Mouse (Mus musculus) stomach, embryonic 15.5 days (tissue): ENCODE data around the gene Otub1. TPM values are rescaled to one million over a fixed set of nuclear protein-coding genes. Genes with fewer than 3 reads are reported as not detected.

Experiments used
- ATAC-seq: fragments of 200-750 bp; cut with Nextera tagmentation; 2 replicates; pipeline ENCODE4 v1.8.0; 2017; ENCODE audit warnings: low read depth, moderate number of reproducible peaks, moderate TSS enrichment; ENCODE audit not compliant: insufficient read depth, low FRiP score
- H3K27ac ChIP-seq: fragments of 300-500 bp; sonication (generic); 2 replicates; pipeline ENCODE4 v1.5.1; 2015; ENCODE audit warnings: mild to moderate bottlenecking, inconsistent platforms
- H3K27me3 ChIP-seq: fragments of 300-500 bp; sonication (generic); replicated peaks from 2 replicates; pipeline ENCODE4 v1.6.1; 2015; ENCODE audit warnings: inconsistent platforms
- H3K36me3 ChIP-seq: fragments of 300-500 bp; sonication (generic); 2 replicates; pipeline ENCODE4 v1.6.1; 2015; ENCODE audit warnings: inconsistent platforms
- H3K4me1 ChIP-seq: fragments of 300-500 bp; sonication (generic); 2 replicates; pipeline ENCODE4 v1.6.1; 2015; ENCODE audit warnings: inconsistent platforms
- H3K4me2 ChIP-seq: fragments of 300-500 bp; sonication (generic); 2 replicates; pipeline ENCODE4 v1.6.1; 2015; ENCODE audit warnings: mild to moderate bottlenecking, inconsistent platforms
- H3K4me3 ChIP-seq: fragments of 300-500 bp; sonication (generic); replicated peaks from 2 replicates; pipeline ENCODE4 v1.5.1; 2015; ENCODE audit warnings: inconsistent platforms
- H3K9ac ChIP-seq: fragments of 300-500 bp; sonication (generic); 2 replicates; pipeline ENCODE4 v1.6.1; 2015; ENCODE audit warnings: inconsistent platforms
- H3K9me3 ChIP-seq: fragments of 300-500 bp; sonication (generic); 2 replicates; pipeline ENCODE4 v1.6.1; 2016; ENCODE audit warnings: inconsistent platforms
- WGBS: fragments of 180-500 bp; shearing (Covaris S2); methylation state at CpG from one replicate; pipeline ENCODE4 v1.1.7; 2015; 5-methylcytosine and 5-hydroxymethylcytosine counted together
- polyA plus RNA-seq: library from polyadenylated mRNA; unstranded; fragments of >200 nt; fragmentation: Nextera tagmentation; extraction: Ambion mirVana; gene quantifications from 2 replicates; pipeline ENCODE4 v1.2.1, GENCODE M21; 2015

Gene Otub1
- polyA plus RNA-seq, 1 experiment from 2014 or later = 163 TPM

GRCm38 (mm10) chr19:7166767-7167166 is 39.3 kb downstream of the Otub1 start:
- no peaks in the 10 kb centered on the region for H3K9me3 ChIP-seq
- peaks cover 33% of the 10 kb centered on the region for H3K27me3 ChIP-seq
- no peak overlapping the region for H3K27ac ChIP-seq
- WGBS = 23% methylated on average over 6 of the region's 6 CpGs
- no peaks in the 10 kb centered on the region for H3K36me3 ChIP-seq
- ATAC-seq = no peak
- no peak overlapping the region for H3K4me3 ChIP-seq
- H3K9ac ChIP-seq = no peak overlapping the region
- H3K4me1 ChIP-seq = peaks cover 28% of the 10 kb centered on the region
- H3K4me2 ChIP-seq = no peak overlapping the region

- Histone ChIP-seq H3K4me2 (peak overlapping the region; percentile 100), H3K4me1 (peaks cover 23% of the 10 kb centered on the region), H3K27ac (no peak overlapping the region), H3K27me3 (peaks cover 33% of the 10 kb centered on the region), H3K4me3 (peak overlapping the region; percentile 66), H3K9me3 (no peaks in the 10 kb centered on the region), H3K36me3 (no peaks in the 10 kb centered on the region), H3K9ac (no peak overlapping the region)
- no peak for ATAC-seq
- 1% methylated on average over 14 of the region's 15 CpGs for WGBS
Observed at GRCm38 (mm10) chr19:7166200-7166711, 39.9 kb downstream of the Otub1 start.

GRCm38 (mm10) chr19:7165509-7166199 is 40.5 kb downstream of the Otub1 start:
- Histone ChIP-seq H3K4me3 (peak overlapping the region; percentile 66), H3K27me3 (peaks cover 33% of the 10 kb centered on the region), H3K27ac (no peak overlapping the region), H3K9me3 (no peaks in the 10 kb centered on the region), H3K4me2 (peak overlapping the region; percentile 100), H3K9ac (peak overlapping the region; percentile 58), H3K4me1 (peaks cover 21% of the 10 kb centered on the region), H3K36me3 (no peaks in the 10 kb centered on the region)
- 1% methylated on average over 64 of the region's 105 CpGs for WGBS
- ATAC-seq = no peak

- Histone ChIP-seq H3K9ac (peak overlapping the region; percentile 58), H3K9me3 (no peaks in the 10 kb centered on the region), H3K36me3 (no peaks in the 10 kb centered on the region), H3K27ac (no peak overlapping the region), H3K27me3 (peaks cover 33% of the 10 kb centered on the region), H3K4me1 (peaks cover 28% of the 10 kb centered on the region), H3K4me3 (peak overlapping the region; percentile 66), H3K4me2 (peak overlapping the region; percentile 100)
- 0 out of 2 replicates have a peak, but pooled peaks have one; percentile 8 for ATAC-seq
- 1% methylated on average over 35 of the region's 35 CpGs for WGBS
Observed at GRCm38 (mm10) chr19:7164820-7165323, 41.2 kb downstream of the Otub1 start.

- Histone ChIP-seq H3K27me3 (peaks cover 33% of the 10 kb centered on the region), H3K4me1 (peaks cover 31% of the 10 kb centered on the region), H3K36me3 (no peaks in the 10 kb centered on the region), H3K9ac (no peak overlapping the region; the same call in 1 of the 2 replicates), H3K4me2 (peak overlapping the region; percentile 100), H3K27ac (no peak overlapping the region), H3K9me3 (no peaks in the 10 kb centered on the region), H3K4me3 (peak overlapping the region; percentile 66)
- no peak for ATAC-seq
- 14% methylated on average over 6 of the region's 6 CpGs for WGBS
Observed at GRCm38 (mm10) chr19:7164238-7164637, 41.9 kb downstream of the Otub1 start.

GRCm38 (mm10) chr19:7161064-7161463 is 45.1 kb downstream of the Otub1 start:
- 80% methylated on average over 3 of the region's 3 CpGs for WGBS
- Histone ChIP-seq H3K4me2 (no peak overlapping the region), H3K27me3 (peaks cover 19% of the 10 kb centered on the region; the same call in 1 of the 2 replicates), H3K9ac (no peak overlapping the region), H3K9me3 (no peaks in the 10 kb centered on the region), H3K4me1 (peaks cover 41% of the 10 kb centered on the region), H3K4me3 (no peak overlapping the region), H3K27ac (no peak overlapping the region), H3K36me3 (no peaks in the 10 kb centered on the region)
- ATAC-seq = no peak

- no peaks in the 10 kb centered on the region for H3K9me3 ChIP-seq
- H3K36me3 ChIP-seq = no peaks in the 10 kb centered on the region
- no peak overlapping the region for H3K9ac ChIP-seq
- WGBS = 12% methylated on average over 13 of the region's 14 CpGs
- H3K27ac ChIP-seq = peak overlapping the region; percentile 2; the same call in 1 of the 2 replicates
- H3K4me1 ChIP-seq = peaks cover 37% of the 10 kb centered on the region
- H3K27me3 ChIP-seq = peaks cover 13% of the 10 kb centered on the region; the same call in 1 of the 2 replicates
- ATAC-seq = no peak; the same call in 1 of the 2 replicates
- peak overlapping the region; percentile 22; the same call in 1 of the 2 replicates for H3K4me2 ChIP-seq
- no peak overlapping the region for H3K4me3 ChIP-seq
Observed at GRCm38 (mm10) chr19:7160151-7160906, 45.8 kb downstream of the Otub1 start.

GRCm38 (mm10) chr19:7157734-7158133 is 48.4 kb downstream of the Otub1 start:
- Histone ChIP-seq H3K4me2 (no peak overlapping the region), H3K9ac (0 out of 2 replicates have a peak overlapping the region, but pooled peaks have one; percentile 6), H3K27ac (no peak overlapping the region), H3K36me3 (no peaks in the 10 kb centered on the region), H3K27me3 (no peaks in the 10 kb centered on the region; the same call in 1 of the 2 replicates), H3K9me3 (no peaks in the 10 kb centered on the region), H3K4me3 (no peak overlapping the region), H3K4me1 (peaks cover 31% of the 10 kb centered on the region; the same call in 1 of the 2 replicates)
- 44% methylated on average over 14 of the region's 14 CpGs for WGBS
- no peak for ATAC-seq

- Histone ChIP-seq H3K36me3 (no peaks in the 10 kb centered on the region), H3K9ac (no peak overlapping the region), H3K4me1 (peaks cover 30% of the 10 kb centered on the region; the same call in 1 of the 2 replicates), H3K4me2 (no peak overlapping the region), H3K27me3 (no peaks in the 10 kb centered on the region; the same call in 1 of the 2 replicates), H3K4me3 (no peak overlapping the region), H3K27ac (0 out of 2 replicates have a peak overlapping the region, but pooled peaks have one; percentile 2), H3K9me3 (no peaks in the 10 kb centered on the region)
- peak; percentile 36; the same call in 1 of the 2 replicates for ATAC-seq
- 80% methylated on average over 6 of the region's 6 CpGs for WGBS
Observed at GRCm38 (mm10) chr19:7155196-7155595, 50.9 kb downstream of the Otub1 start.

- Histone ChIP-seq H3K4me2 (no peak overlapping the region), H3K9ac (no peak overlapping the region), H3K4me3 (no peak overlapping the region), H3K27me3 (no peaks in the 10 kb centered on the region), H3K36me3 (no peaks in the 10 kb centered on the region), H3K9me3 (no peaks in the 10 kb centered on the region), H3K27ac (0 out of 2 replicates have a peak overlapping the region, but pooled peaks have one; percentile 14), H3K4me1 (peaks cover 30% of the 10 kb centered on the region)
- WGBS = 36% methylated on average over 7 of the region's 7 CpGs
- no peak for ATAC-seq
Observed at GRCm38 (mm10) chr19:7153232-7153631, 52.9 kb downstream of the Otub1 start.

GRCm38 (mm10) chr19:7151927-7152653 is 54.0 kb downstream of the Otub1 start:
- peaks cover 20% of the 10 kb centered on the region for H3K4me1 ChIP-seq

More at GRCm38 (mm10) chr19:7151927-7152653, 54.0 kb downstream of the Otub1 start:
- 84% methylated on average over 6 of the region's 6 CpGs for WGBS
- H3K9ac ChIP-seq = no peak overlapping the region
- H3K27ac ChIP-seq = no peak overlapping the region
- no peak overlapping the region for H3K4me2 ChIP-seq
- ATAC-seq = no peak
- H3K36me3 ChIP-seq = no peaks in the 10 kb centered on the region
- H3K27me3 ChIP-seq = no peaks in the 10 kb centered on the region
- H3K9me3 ChIP-seq = no peaks in the 10 kb centered on the region
- no peak overlapping the region for H3K4me3 ChIP-seq
